Mouse (Mus musculus) hindbrain, postnatal 0 days (tissue): ENCODE measurements around the gene Mpc2. TPM values are rescaled to one million over a fixed set of nuclear protein-coding genes. Genes with fewer than 3 reads are reported as not detected.

Experiments used
- ATAC-seq: fragments of 200-750 bp; cut with Nextera tagmentation; 2 replicates; pipeline ENCODE4 v1.8.0; 2017; ENCODE audit warnings: mild to moderate bottlenecking, moderate TSS enrichment, moderate library complexity
- DNase-seq: peaks from one replicate; pipeline ENCODE4 v3.0.0-alpha.2; 2015; ENCODE audit warnings: low spot score
- H3K27ac ChIP-seq: fragments of 300-500 bp; sonication (generic); 2 replicates; pipeline ENCODE4 v1.5.1; 2014; ENCODE audit warnings: mild to moderate bottlenecking
- H3K27me3 ChIP-seq: fragments of 300-500 bp; sonication (generic); 2 replicates; pipeline ENCODE4 v1.6.1; 2014; ENCODE audit warnings: low read length, mixed read lengths; ENCODE audit not compliant: insufficient read depth
- H3K36me3 ChIP-seq: fragments of 300-500 bp; sonication (generic); 2 replicates; pipeline ENCODE4 v1.6.1; 2014; ENCODE audit warnings: low read length, mixed read lengths; ENCODE audit not compliant: insufficient read depth
- H3K4me1 ChIP-seq: fragments of 300-500 bp; sonication (generic); 2 replicates; pipeline ENCODE4 v1.6.1; 2014; ENCODE audit warnings: antibody characterized with exemption, low read length, mixed read lengths; ENCODE audit not compliant: insufficient read depth
- H3K4me2 ChIP-seq: fragments of 300-500 bp; sonication (generic); 2 replicates; pipeline ENCODE4 v1.6.1; 2014; ENCODE audit warnings: low read depth, mild to moderate bottlenecking, low read length, moderate library complexity, mixed read lengths
- H3K4me3 ChIP-seq: fragments of 300-500 bp; sonication (generic); 2 replicates; pipeline ENCODE4 v1.5.1; 2014; ENCODE audit warnings: low read length
- H3K9ac ChIP-seq: fragments of 300-500 bp; sonication (generic); replicated peaks from 2 replicates; pipeline ENCODE4 v1.6.1; 2014; ENCODE audit warnings: mild to moderate bottlenecking, low read length, moderate library complexity, mixed read lengths
- H3K9me3 ChIP-seq: fragments of 300-500 bp; sonication (generic); 2 replicates; pipeline ENCODE4 v1.6.1; 2016; ENCODE audit warnings: low read length, mixed read lengths
- CTCF ChIP-seq: IDR thresholded peaks from 2 replicates; pipeline ENCODE4 v1.5.1; 2016; ENCODE audit warnings: antibody characterized with exemption, control low read depth, low read depth
- WGBS: fragments of 180-500 bp; shearing (Covaris S2); extraction: QIAGEN DNeasy Blood & Tissue Kit; methylation state at CpG from one replicate; pipeline ENCODE4 v1.1.7; 2014; 5-methylcytosine and 5-hydroxymethylcytosine counted together
- polyA plus RNA-seq: library from polyadenylated mRNA; unstranded; fragments of >200 nt; fragmentation: Nextera tagmentation; extraction: Ambion mirVana; gene quantifications from 2 replicates; pipeline ENCODE4 v1.2.1, GENCODE M21; 2015
- total RNA-seq: library from RNA; depleted of rRNA; stranded (reverse); fragments of >200 nt; gene quantifications from 2 replicates; pipeline ENCODE4 v1.2.3, GENCODE M21; 2014

The Mpc2 gene
- total and polyA plus RNA-seq, 2 experiments from 2014 or later, result 140 to 282 TPM

- Histone ChIP-seq H3K9ac (no peak overlapping the region), H3K9me3 (no peaks in the 10 kb centered on the region), H3K36me3 (no peaks in the 10 kb centered on the region), H3K4me2 (no peak overlapping the region), H3K27me3 (no peaks in the 10 kb centered on the region), H3K4me1 (peaks cover 5% of the 10 kb centered on the region; the same call in 1 of the 2 replicates), H3K27ac (no peak overlapping the region), H3K4me3 (no peak overlapping the region)
- ATAC-seq, result no peak
- TF ChIP-seq CTCF, result no peak
- no peak for DNase-seq
- WGBS, result 94% methylated on average over 3 of the region's 3 CpGs
Observed at GRCm38 (mm10) chr1:165464574-165464973, 4.1 kb downstream of the Mpc2 start.

GRCm38 (mm10) chr1:165468971-165469370 is 8.5 kb downstream of the Mpc2 start:
- Histone ChIP-seq H3K27me3 (no peaks in the 10 kb centered on the region), H3K9me3 (no peaks in the 10 kb centered on the region), H3K36me3 (no peaks in the 10 kb centered on the region), H3K4me2 (no peak overlapping the region), H3K4me3 (no peak overlapping the region), H3K4me1 (no peaks in the 10 kb centered on the region), H3K27ac (no peak overlapping the region), H3K9ac (no peak overlapping the region)
- no peak for TF ChIP-seq CTCF
- no peak for ATAC-seq
- DNase-seq, result no peak

- no peak overlapping the region for H3K4me2 ChIP-seq
- H3K4me1 ChIP-seq, result no peaks in the 10 kb centered on the region
- ATAC-seq, result no peak
- no peak overlapping the region for H3K4me3 ChIP-seq
- no peaks in the 10 kb centered on the region for H3K36me3 ChIP-seq
- no peak overlapping the region for H3K27ac ChIP-seq
- DNase-seq, result no peak
- no peaks in the 10 kb centered on the region for H3K27me3 ChIP-seq
- no peak overlapping the region for H3K9ac ChIP-seq
- H3K9me3 ChIP-seq, result no peaks in the 10 kb centered on the region
- no peak for TF ChIP-seq CTCF
Observed at GRCm38 (mm10) chr1:165469717-165470116, 9.3 kb downstream of the Mpc2 start.

GRCm38 (mm10) chr1:165471490-165471889 is 11.1 kb downstream of the Mpc2 start:
- WGBS, result 88% methylated on average over 1 of the region's 1 CpGs
- H3K4me1 ChIP-seq, result no peaks in the 10 kb centered on the region
- H3K9me3 ChIP-seq, result no peaks in the 10 kb centered on the region
- DNase-seq (no peak), ATAC-seq (no peak)
- H3K4me2 ChIP-seq, result no peak overlapping the region
- H3K27ac ChIP-seq, result no peak overlapping the region
- H3K27me3 ChIP-seq, result no peaks in the 10 kb centered on the region
- no peaks in the 10 kb centered on the region for H3K36me3 ChIP-seq
- H3K9ac ChIP-seq, result no peak overlapping the region
- H3K4me3 ChIP-seq, result no peak overlapping the region
- no peak for TF ChIP-seq CTCF

GRCm38 (mm10) chr1:165484688-165485233 is 24.3 kb downstream of the Mpc2 start, which contains the start of gene Adcy10:
TSS of gene Adcy10 (plus strand) at chr1:165485183.
- H3K27me3 ChIP-seq, result no peaks in the 10 kb centered on the region
- H3K9me3 ChIP-seq, result no peaks in the 10 kb centered on the region
- peaks cover 5% of the 10 kb centered on the region; the same call in 1 of the 2 replicates for H3K36me3 ChIP-seq
- 93% methylated on average over 8 of the region's 8 CpGs for WGBS
- no peaks in the 10 kb centered on the region for H3K4me1 ChIP-seq
- H3K27ac ChIP-seq, result no peak within 1 kb of the TSS
- no peak for DNase-seq
- no peak within 1 kb of the TSS for H3K9ac ChIP-seq
- no peak within 1 kb of the TSS for H3K4me3 ChIP-seq
- no peak for ATAC-seq
- TF ChIP-seq CTCF, result no peak
- no peak within 1 kb of the TSS for H3K4me2 ChIP-seq

GRCm38 (mm10) chr1:165486108-165486507 is 25.7 kb downstream of the Mpc2 start:
- H3K4me1 ChIP-seq, result no peaks in the 10 kb centered on the region
- H3K36me3 ChIP-seq, result peaks cover 2% of the 10 kb centered on the region; the same call in 1 of the 2 replicates
- no peaks in the 10 kb centered on the region for H3K9me3 ChIP-seq
- no peak for ATAC-seq
- H3K4me2 ChIP-seq, result no peak overlapping the region
- DNase-seq, result no peak
- no peak for TF ChIP-seq CTCF
- no peak overlapping the region for H3K9ac ChIP-seq
- no peak overlapping the region for H3K27ac ChIP-seq
- no peaks in the 10 kb centered on the region for H3K27me3 ChIP-seq
- 91% methylated on average over 2 of the region's 2 CpGs for WGBS
- H3K4me3 ChIP-seq, result no peak overlapping the region

GRCm38 (mm10) chr1:165489197-165489596 is 28.8 kb downstream of the Mpc2 start:
- no peaks in the 10 kb centered on the region for H3K36me3 ChIP-seq
- no peak for TF ChIP-seq CTCF
- no peak for ATAC-seq
- H3K27me3 ChIP-seq, result no peaks in the 10 kb centered on the region
- DNase-seq, result no peak
- no peaks in the 10 kb centered on the region for H3K9me3 ChIP-seq
- WGBS, result 86% methylated on average over 4 of the region's 4 CpGs
- no peak overlapping the region for H3K4me3 ChIP-seq
- H3K4me2 ChIP-seq, result no peak overlapping the region
- H3K27ac ChIP-seq, result no peak overlapping the region
- no peak overlapping the region for H3K9ac ChIP-seq
- H3K4me1 ChIP-seq, result no peaks in the 10 kb centered on the region
